Mouse (Mus musculus): ENCODE measurements around the gene Sars2.

Sars2 gene

GRCm38 (mm10) chr7:28724613-28725012 lies 17.2 kb upstream of the Sars2 start:
- in situ Hi-C loops (cut with MboI; ENCODE audit: low sequenced_read_pairs), result no loop called here

- in situ Hi-C loops (cut with MboI; ENCODE audit: low sequenced_read_pairs), result no loop called here
Measured at GRCm38 (mm10) chr7:28726600-28726999, 15.2 kb upstream of the Sars2 start.

GRCm38 (mm10) chr7:28727649-28728340 lies 14.0 kb upstream of the Sars2 start:
- in situ Hi-C loops (cut with MboI; ENCODE audit: low sequenced_read_pairs), result no loop called here

GRCm38 (mm10) chr7:28732341-28733142 lies 9.2 kb upstream of the Sars2 start:
- in situ Hi-C loops (cut with MboI; ENCODE audit: low sequenced_read_pairs), result no loop called here

- in situ Hi-C loops (cut with MboI; ENCODE audit: low sequenced_read_pairs), result no loop called here
Measured at GRCm38 (mm10) chr7:28733211-28733610, 8.6 kb upstream of the Sars2 start.

GRCm38 (mm10) chr7:28735701-28736100 lies 6.1 kb upstream of the Sars2 start:
- in situ Hi-C loops (cut with MboI; ENCODE audit: low sequenced_read_pairs), result no loop called here

GRCm38 (mm10) chr7:28739829-28740228 lies 2.0 kb upstream of the Sars2 start:
- in situ Hi-C loops (cut with MboI; ENCODE audit: low sequenced_read_pairs), result no loop called here

- in situ Hi-C loops (cut with MboI; ENCODE audit: low sequenced_read_pairs), result no loop called here
Measured at GRCm38 (mm10) chr7:28740949-28741348, 843 bp upstream of the Sars2 start.

GRCm38 (mm10) chr7:28741368-28741708 lies 454 bp upstream of the Sars2 start:
- in situ Hi-C loops (cut with MboI; ENCODE audit: low sequenced_read_pairs), result no loop called here

GRCm38 (mm10) chr7:28749935-28750334 lies 8.1 kb downstream of the Sars2 start:
- in situ Hi-C loops (cut with MboI; ENCODE audit: low sequenced_read_pairs), result no loop called here

GRCm38 (mm10) chr7:28756079-28756478 lies 14.3 kb downstream of the Sars2 start, which contains the start of gene Ccer2:
TSS of gene Ccer2 (plus strand) at chr7:28756174.
- in situ Hi-C loops (cut with MboI; ENCODE audit: low sequenced_read_pairs), result no loop called here

- in situ Hi-C loops (cut with MboI; ENCODE audit: low sequenced_read_pairs), result no loop called here
Measured at GRCm38 (mm10) chr7:28758623-28759022, 16.8 kb downstream of the Sars2 start.

- in situ Hi-C loops (cut with MboI; ENCODE audit: low sequenced_read_pairs), result no loop called here
Measured at GRCm38 (mm10) chr7:28761907-28762306, 20.1 kb downstream of the Sars2 start.

GRCm38 (mm10) chr7:28765211-28765610 lies 23.4 kb downstream of the Sars2 start:
- in situ Hi-C loops (cut with MboI; ENCODE audit: low sequenced_read_pairs), result no loop called here

GRCm38 (mm10) chr7:28766173-28766879 lies 24.5 kb downstream of the Sars2 start, which contains the start of gene Sirt2:
TSS of gene Sirt2 (plus strand) at chr7:28766735.
- in situ Hi-C loops (cut with MboI; ENCODE audit: low sequenced_read_pairs), result no loop called here

GRCm38 (mm10) chr7:28766910-28767309 lies 25.1 kb downstream of the Sars2 start:
- in situ Hi-C loops (cut with MboI; ENCODE audit: low sequenced_read_pairs), result no loop called here

- in situ Hi-C loops (cut with MboI; ENCODE audit: low sequenced_read_pairs), result no loop called here
Measured at GRCm38 (mm10) chr7:28767462-28767965, 25.7 kb downstream of the Sars2 start, which contains the start of gene Nfkbib. TSS of gene Nfkbib (minus strand) at chr7:28767512.

GRCm38 (mm10) chr7:28769414-28769958 lies 27.7 kb downstream of the Sars2 start:
- in situ Hi-C loops (cut with MboI; ENCODE audit: low sequenced_read_pairs), result no loop called here

- in situ Hi-C loops (cut with MboI; ENCODE audit: low sequenced_read_pairs), result no loop called here
Measured at GRCm38 (mm10) chr7:28770309-28770708, 28.5 kb downstream of the Sars2 start.

- in situ Hi-C loops (cut with MboI; ENCODE audit: low sequenced_read_pairs), result no loop called here
Measured at GRCm38 (mm10) chr7:28771867-28772266, 30.1 kb downstream of the Sars2 start.

GRCm38 (mm10) chr7:28773163-28773562 lies 31.4 kb downstream of the Sars2 start:
- in situ Hi-C loops (cut with MboI; ENCODE audit: low sequenced_read_pairs), result no loop called here

Data from CH12F3 (cell line).